Mouse (Mus musculus): ENCODE results near the gene Imp3. TPM values are rescaled to one million over a fixed set of nuclear protein-coding genes. Genes with fewer than 3 reads are reported as not detected.

Gene Imp3
- total RNA-seq, 2 experiments from 2014 or later, result 53.2 to 54.8 TPM

GRCm38 (mm10) chr9:56950414-56951400 lies 13.4 kb downstream of the Imp3 start, which contains the start of gene Snupn:
Gene Snupn (plus strand): TSS chr9:56950878.
- DNase-seq (ENCODE audit: low spot score), result peak; percentile 96
- intact Hi-C loops (cut with DNase I), result loop anchor here (2.0 to 5.0 kb wide), 3 partner anchors 44 to 197 kb away; partner anchors contain the start of genes Neil1 and Ptpn9

GRCm38 (mm10) chr9:56953562-56953961 lies 16.3 kb downstream of the Imp3 start:
- no peak for DNase-seq (ENCODE audit: low spot score)
- intact Hi-C loops (cut with DNase I), result loop anchor here (5.0 kb wide), 1 partner anchor 194 kb away; the partner anchor contains the start of gene Neil1

- no peak for DNase-seq (ENCODE audit: low spot score)
- intact Hi-C loops (cut with DNase I), result no loop called here
Observed at GRCm38 (mm10) chr9:56956966-56957675, 19.8 kb downstream of the Imp3 start.

- DNase-seq (ENCODE audit: low spot score), result no peak
- intact Hi-C loops (cut with DNase I), result no loop called here
Observed at GRCm38 (mm10) chr9:56958689-56959088, 21.4 kb downstream of the Imp3 start.

- DNase-seq (ENCODE audit: low spot score), result no peak
- intact Hi-C loops (cut with DNase I), result no loop called here
Observed at GRCm38 (mm10) chr9:56961591-56961990, 24.3 kb downstream of the Imp3 start.

GRCm38 (mm10) chr9:56970158-56970557 lies 32.9 kb downstream of the Imp3 start:
- no peak for DNase-seq (ENCODE audit: low spot score)
- intact Hi-C loops (cut with DNase I), result no loop called here

- no peak for DNase-seq (ENCODE audit: low spot score)
- intact Hi-C loops (cut with DNase I), result no loop called here
Observed at GRCm38 (mm10) chr9:56973960-56974524, 36.8 kb downstream of the Imp3 start.

GRCm38 (mm10) chr9:56975199-56975598 lies 37.9 kb downstream of the Imp3 start:
- intact Hi-C loops (cut with DNase I), result no loop called here
- no peak for DNase-seq (ENCODE audit: low spot score)

- intact Hi-C loops (cut with DNase I), result no loop called here
- no peak for DNase-seq (ENCODE audit: low spot score)
Observed at GRCm38 (mm10) chr9:56980186-56980585, 42.9 kb downstream of the Imp3 start.

GRCm38 (mm10) chr9:56981502-56981901 lies 44.2 kb downstream of the Imp3 start:
- intact Hi-C loops (cut with DNase I), result no loop called here
- no peak for DNase-seq (ENCODE audit: low spot score)

Other genes with a start within 250 kb of the Imp3 start
- 1 to 10 TPM; 1.5 to 1.7 TPM for gene Lingo1, start 141.0 kb upstream of the Imp3 start, total RNA-seq (2021)
- not detected for gene Odf3l1, start 72.8 kb upstream of the Imp3 start, total RNA-seq (2021)
- 10 to 100 TPM; 15.2 to 20.4 TPM for gene Cspg4, start 72.4 kb upstream of the Imp3 start, total RNA-seq (2021)
- 10 to 100 TPM in 1 of 2 experiments, 1 to 10 TPM in 1; 8.9 to 12.5 TPM for gene Snx33, start 9.1 kb upstream of the Imp3 start, total RNA-seq (2021)
- 10 to 100 TPM in 1 of 2 experiments, 1 to 10 TPM in 1; 9.9 to 10.1 TPM for gene Snupn, start 13.4 kb downstream of the Imp3 start, total RNA-seq (2021)
- 10 to 100 TPM; 10.0 to 10.7 TPM for gene Ptpn9, start 57.4 kb downstream of the Imp3 start, total RNA-seq (2021)
- 10 to 100 TPM; 27.0 to 31.7 TPM for gene Sin3a, start 134.6 kb downstream of the Imp3 start, total RNA-seq (2021)
- gene Man2c1, start 193.2 kb downstream of the Imp3 start, total RNA-seq (2021), result 10 to 100 TPM; 43.7 to 46.0 TPM
- 1 to 10 TPM; 5.4 to 6.0 TPM for gene Neil1, start 210.8 kb downstream of the Imp3 start, total RNA-seq (2021)
- 10 to 100 TPM; 26.4 to 28.8 TPM for gene Commd4, start 220.9 kb downstream of the Imp3 start, total RNA-seq (2021)